Mouse (Mus musculus): ENCODE data around the gene Ddx19b. TPM values are rescaled to one million over a fixed set of nuclear protein-coding genes. Genes with fewer than 3 reads are reported as not detected.

The Ddx19b gene
- polyA plus RNA-seq, 1 experiment from 2014 or later, result 7.4 TPM

DNA sequence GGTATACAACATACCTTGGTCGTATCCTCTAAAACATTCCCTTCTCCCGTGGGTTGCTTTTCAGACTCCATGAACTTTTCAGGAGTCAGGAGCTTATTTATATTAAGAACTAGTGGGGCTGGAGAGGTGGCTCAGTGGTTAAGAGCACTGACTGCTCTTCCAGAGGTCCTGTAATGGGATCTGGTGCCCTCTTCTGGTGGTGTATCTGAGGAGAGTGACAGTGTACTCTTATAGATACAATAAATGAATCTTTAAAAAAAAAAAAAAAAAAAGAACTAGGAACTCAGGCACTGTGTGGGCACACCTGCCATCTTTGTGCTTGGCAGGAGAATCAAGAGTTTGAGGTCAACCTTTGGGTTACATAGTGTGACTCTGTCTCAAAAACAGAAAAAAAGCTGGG, 17.1 kb upstream of the Ddx19b start:
- no peaks in the 10 kb centered on the region for H3K9me3 ChIP-seq (ENCODE audit: control insufficient read depth, low read length)
- no peaks in the 10 kb centered on the region for H3K4me1 ChIP-seq (ENCODE audit: control insufficient read depth, insufficient read depth, low read length)
- H3K4me2 ChIP-seq (ENCODE audit: low read depth), result no peak overlapping the region
- 97% methylated on average over 2 of the region's 2 CpGs for WGBS
- DNase-seq (ENCODE audit: low spot score), result no peak
- H3K4me3 ChIP-seq (ENCODE audit: low read depth, low read length), result no peak overlapping the region
- H3K27me3 ChIP-seq (ENCODE audit: control insufficient read depth, insufficient read depth, low read length), result no peaks in the 10 kb centered on the region
- no peak overlapping the region for H3K9ac ChIP-seq (ENCODE audit: low read length)
- ATAC-seq (ENCODE audit: insufficient read depth, low FRiP score, low TSS enrichment), result no peak
- peaks cover 48% of the 10 kb centered on the region for H3K36me3 ChIP-seq (ENCODE audit: control insufficient read depth, insufficient read depth, low read length)
- H3K27ac ChIP-seq (ENCODE audit: low read depth, low read length), result no peak overlapping the region

DNA sequence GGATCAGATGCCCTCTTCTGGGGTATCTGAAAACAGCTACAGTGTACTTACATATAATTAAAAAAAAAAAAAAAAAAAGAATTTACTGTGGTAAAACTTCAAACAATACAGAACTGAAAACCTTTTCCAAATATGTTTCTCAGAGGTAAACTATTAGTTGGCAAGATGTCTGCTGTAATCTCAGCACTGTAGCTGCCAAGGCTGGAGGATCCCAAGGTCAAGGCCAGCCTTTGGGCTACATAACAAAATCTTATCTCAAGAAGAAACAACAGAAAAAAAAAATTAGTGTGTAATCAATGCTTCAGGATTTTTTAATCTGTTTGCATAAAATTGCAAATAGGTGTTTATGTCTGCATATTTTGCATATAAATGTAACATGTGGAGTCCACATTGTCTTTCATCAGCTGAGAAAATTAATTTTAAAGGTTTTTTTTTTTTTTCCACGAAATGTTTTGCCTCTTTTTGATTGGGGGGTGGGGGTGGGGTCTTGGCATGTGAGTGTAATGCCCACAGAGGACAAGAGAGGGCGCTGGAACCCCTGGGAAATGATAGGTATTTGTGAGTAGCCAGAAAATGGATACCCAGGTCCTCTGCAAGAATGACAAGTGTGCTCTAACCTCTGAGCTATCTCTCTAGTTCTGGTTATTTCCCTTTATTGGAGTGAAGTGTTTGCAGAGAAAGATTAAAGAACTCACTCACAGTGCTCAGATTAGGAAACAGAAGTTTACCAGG, 12.6 kb upstream of the Ddx19b start:
- peaks cover 47% of the 10 kb centered on the region for H3K36me3 ChIP-seq (ENCODE audit: control insufficient read depth, insufficient read depth, low read length)
- no peak for ATAC-seq (ENCODE audit: insufficient read depth, low FRiP score, low TSS enrichment)
- DNase-seq (ENCODE audit: low spot score), result no peak
- H3K27ac ChIP-seq (ENCODE audit: low read depth, low read length), result no peak overlapping the region
- H3K9ac ChIP-seq (ENCODE audit: low read length), result no peak overlapping the region
- no peaks in the 10 kb centered on the region for H3K27me3 ChIP-seq (ENCODE audit: control insufficient read depth, insufficient read depth, low read length)
- no peaks in the 10 kb centered on the region for H3K9me3 ChIP-seq (ENCODE audit: control insufficient read depth, low read length)
- no peak overlapping the region for H3K4me2 ChIP-seq (ENCODE audit: low read depth)
- 50% methylated on average over 2 of the region's 2 CpGs for WGBS
- H3K4me1 ChIP-seq (ENCODE audit: control insufficient read depth, insufficient read depth, low read length), result no peaks in the 10 kb centered on the region
- H3K4me3 ChIP-seq (ENCODE audit: low read depth, low read length), result no peak overlapping the region

DNA sequence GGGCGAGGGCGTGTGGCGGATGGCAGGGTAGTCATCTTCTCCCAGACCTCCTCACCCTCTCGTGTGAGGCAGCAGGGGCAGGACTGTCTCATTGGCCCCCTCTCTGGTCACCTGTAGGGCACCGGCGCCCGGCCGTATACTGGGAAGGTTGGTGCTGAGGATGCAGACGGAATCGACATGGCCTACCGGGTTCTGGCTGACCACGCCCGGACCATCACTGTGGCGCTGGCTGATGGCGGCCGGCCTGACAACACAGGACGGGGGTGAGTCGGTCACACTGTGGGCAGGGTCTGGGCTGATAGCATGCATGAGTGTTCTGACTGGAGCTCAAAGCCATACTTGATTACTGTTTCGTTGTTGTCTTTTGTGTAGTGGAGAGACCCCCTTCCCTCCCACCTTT, 11.0 kb upstream of the Ddx19b start:
- 97% methylated on average over 19 of the region's 19 CpGs for WGBS
- H3K4me3 ChIP-seq (ENCODE audit: low read depth, low read length), result no peak overlapping the region
- DNase-seq (ENCODE audit: low spot score) (no peak), ATAC-seq (ENCODE audit: insufficient read depth, low FRiP score, low TSS enrichment) (no peak)
- no peak overlapping the region for H3K4me2 ChIP-seq (ENCODE audit: low read depth)
- H3K27me3 ChIP-seq (ENCODE audit: control insufficient read depth, insufficient read depth, low read length), result no peaks in the 10 kb centered on the region
- no peaks in the 10 kb centered on the region for H3K9me3 ChIP-seq (ENCODE audit: control insufficient read depth, low read length)
- no peaks in the 10 kb centered on the region for H3K4me1 ChIP-seq (ENCODE audit: control insufficient read depth, insufficient read depth, low read length)
- peaks cover 50% of the 10 kb centered on the region for H3K36me3 ChIP-seq (ENCODE audit: control insufficient read depth, insufficient read depth, low read length)
- H3K9ac ChIP-seq (ENCODE audit: low read length), result no peak overlapping the region
- no peak overlapping the region for H3K27ac ChIP-seq (ENCODE audit: low read depth, low read length)

DNA sequence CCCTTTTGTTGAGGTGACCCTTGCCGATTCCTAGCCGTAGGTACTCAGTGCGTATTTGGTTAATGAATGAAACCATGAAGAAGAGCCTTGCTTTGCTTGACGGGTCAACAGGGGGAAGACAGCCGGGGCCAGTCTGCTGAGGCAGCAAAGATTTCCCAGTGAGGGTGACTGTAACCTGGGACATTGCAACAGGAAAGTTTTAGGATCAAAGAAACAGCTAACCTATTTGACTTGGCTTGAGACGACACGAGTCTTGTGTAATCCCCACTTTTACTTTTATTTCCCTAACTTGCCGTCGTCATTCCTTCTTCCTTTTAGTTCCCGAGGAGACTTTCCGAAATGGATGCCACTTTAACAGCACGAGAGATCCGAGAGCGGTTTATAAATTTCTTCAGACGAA, 5.0 kb upstream of the Ddx19b start:
- Histone ChIP-seq H3K4me3 (ENCODE audit: low read depth, low read length) (no peak overlapping the region), H3K27ac (ENCODE audit: low read depth, low read length) (no peak overlapping the region), H3K4me1 (ENCODE audit: control insufficient read depth, insufficient read depth, low read length) (peaks cover 11% of the 10 kb centered on the region), H3K36me3 (ENCODE audit: control insufficient read depth, insufficient read depth, low read length) (peaks cover 17% of the 10 kb centered on the region), H3K9me3 (ENCODE audit: control insufficient read depth, low read length) (no peaks in the 10 kb centered on the region), H3K27me3 (ENCODE audit: control insufficient read depth, insufficient read depth, low read length) (no peaks in the 10 kb centered on the region), H3K4me2 (ENCODE audit: low read depth) (no peak overlapping the region), H3K9ac (ENCODE audit: low read length) (no peak overlapping the region)
- ATAC-seq (ENCODE audit: insufficient read depth, low FRiP score, low TSS enrichment) (no peak), DNase-seq (ENCODE audit: low spot score) (no peak)
- WGBS, result 95% methylated on average over 15 of the region's 15 CpGs

DNA sequence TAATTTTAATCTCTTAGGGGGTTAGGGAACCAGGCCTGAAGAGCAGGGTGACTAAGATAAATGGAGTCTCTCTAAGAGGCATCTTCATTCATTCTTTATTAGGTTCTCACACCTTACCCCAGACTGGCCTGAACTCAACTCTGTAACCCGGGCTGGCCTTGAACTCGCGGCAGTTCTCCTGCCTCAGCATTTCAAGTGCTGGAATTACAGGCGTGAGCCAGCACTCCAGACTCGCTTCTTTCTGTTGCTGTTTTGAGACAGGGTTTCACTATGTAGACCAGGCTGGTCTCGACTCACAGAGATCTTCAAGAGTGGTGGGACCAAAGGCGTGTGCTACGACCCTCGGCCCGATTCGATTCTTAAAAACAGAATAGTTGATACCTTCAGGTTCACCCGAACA, 2.7 kb upstream of the Ddx19b start:
- peaks cover 11% of the 10 kb centered on the region for H3K4me1 ChIP-seq (ENCODE audit: control insufficient read depth, insufficient read depth, low read length)
- DNase-seq (ENCODE audit: low spot score), result peak; percentile 56
- H3K4me2 ChIP-seq (ENCODE audit: low read depth), result peak overlapping the region; percentile 71
- WGBS, result 20% methylated on average over 12 of the region's 12 CpGs
- peak; percentile 18 for ATAC-seq (ENCODE audit: insufficient read depth, low FRiP score, low TSS enrichment)
- H3K36me3 ChIP-seq (ENCODE audit: control insufficient read depth, insufficient read depth, low read length), result peaks cover 9% of the 10 kb centered on the region
- peak overlapping the region; percentile 74 for H3K9ac ChIP-seq (ENCODE audit: low read length)
- peak overlapping the region; percentile 69 for H3K4me3 ChIP-seq (ENCODE audit: low read depth, low read length)
- H3K27ac ChIP-seq (ENCODE audit: low read depth, low read length), result no peak overlapping the region
- H3K9me3 ChIP-seq (ENCODE audit: control insufficient read depth, low read length), result no peaks in the 10 kb centered on the region
- H3K27me3 ChIP-seq (ENCODE audit: control insufficient read depth, insufficient read depth, low read length), result no peaks in the 10 kb centered on the region

DNA sequence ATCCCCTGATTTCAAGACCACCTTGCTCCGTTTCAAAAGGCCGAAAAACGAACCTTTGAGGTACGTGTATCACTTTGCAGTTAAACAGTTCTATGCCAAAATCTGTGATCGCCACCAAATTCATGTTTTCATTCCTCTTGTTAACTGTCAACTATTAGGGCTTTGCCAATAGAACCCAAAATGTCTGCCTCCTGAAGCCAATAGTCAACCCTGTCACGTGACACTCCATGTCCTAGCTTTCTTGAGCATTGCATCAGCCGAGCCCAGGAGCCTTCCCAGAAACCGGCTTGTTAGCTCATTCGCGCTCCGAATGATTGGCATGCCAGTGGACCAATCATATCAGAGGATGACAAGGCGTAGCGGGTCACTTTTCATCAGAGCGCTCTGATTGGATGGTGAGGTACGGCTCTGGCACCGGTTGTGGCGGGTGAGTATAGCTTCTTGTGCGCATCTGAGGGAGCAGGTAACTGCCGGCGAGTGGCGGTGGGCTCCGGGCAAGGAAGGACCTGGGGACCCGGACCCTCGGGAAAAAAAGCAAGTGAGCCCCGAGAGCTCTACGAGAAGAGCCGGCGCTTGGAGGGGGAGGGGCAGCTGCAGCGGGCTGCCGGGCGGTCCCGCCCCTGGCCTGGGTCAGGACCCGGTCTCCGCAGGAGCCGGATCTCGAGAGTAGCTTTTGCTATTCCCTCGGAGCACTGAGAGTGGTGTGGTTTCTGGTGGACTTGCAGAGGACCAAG, 2.1 kb upstream of the Ddx19b start:
- H3K9me3 ChIP-seq (ENCODE audit: control insufficient read depth, low read length), result no peaks in the 10 kb centered on the region
- no peaks in the 10 kb centered on the region for H3K27me3 ChIP-seq (ENCODE audit: control insufficient read depth, insufficient read depth, low read length)
- H3K36me3 ChIP-seq (ENCODE audit: control insufficient read depth, insufficient read depth, low read length), result 0 out of 2 replicates have a peak, but pooled peaks cover 3% of the 10 kb centered on the region
- ATAC-seq (ENCODE audit: insufficient read depth, low FRiP score, low TSS enrichment), result peak; percentile 100
- H3K9ac ChIP-seq (ENCODE audit: low read length), result peak overlapping the region; percentile 74
- H3K4me1 ChIP-seq (ENCODE audit: control insufficient read depth, insufficient read depth, low read length), result peaks cover 11% of the 10 kb centered on the region
- peak overlapping the region; percentile 69 for H3K4me3 ChIP-seq (ENCODE audit: low read depth, low read length)
- H3K4me2 ChIP-seq (ENCODE audit: low read depth), result peak overlapping the region; percentile 71
- 6% methylated on average over 37 of the region's 37 CpGs for WGBS
- peak; percentile 95 for DNase-seq (ENCODE audit: low spot score)
- peak overlapping the region; percentile 72 for H3K27ac ChIP-seq (ENCODE audit: low read depth, low read length)

DNA sequence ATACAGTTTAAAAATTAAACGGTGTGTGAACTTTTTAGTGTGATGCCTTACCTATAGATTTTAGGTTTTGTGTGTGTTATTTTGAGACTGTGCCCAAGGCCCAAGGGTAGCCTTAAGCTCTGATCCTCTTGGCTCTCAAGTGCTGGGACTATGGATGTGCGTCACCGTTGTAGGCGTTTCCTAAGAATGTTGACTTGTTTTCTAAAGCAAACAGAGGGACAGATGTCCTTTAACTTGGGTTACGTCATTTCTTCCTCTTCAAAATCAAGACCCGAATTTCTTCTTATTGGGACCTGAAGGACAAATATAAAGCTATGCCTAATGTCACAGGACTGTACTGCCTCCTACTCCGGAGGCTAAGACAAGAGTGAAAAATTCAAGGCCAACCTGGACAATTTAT, 1.4 kb upstream of the Ddx19b start, which contains the start of gene Aars:
Aars (plus strand) TSS at position 229 of the 400 bp plus-strand sequence.
- H3K27ac ChIP-seq (ENCODE audit: low read depth, low read length), result peak within 1 kb of the TSS; percentile 72
- H3K27me3 ChIP-seq (ENCODE audit: control insufficient read depth, insufficient read depth, low read length), result no peaks in the 10 kb centered on the region
- WGBS, result 94% methylated on average over 7 of the region's 7 CpGs
- peak within 1 kb of the TSS; percentile 71 for H3K4me2 ChIP-seq (ENCODE audit: low read depth)
- ATAC-seq (ENCODE audit: insufficient read depth, low FRiP score, low TSS enrichment) (no peak), DNase-seq (ENCODE audit: low spot score) (no peak)
- 0 out of 2 replicates have a peak, but pooled peaks cover 3% of the 10 kb centered on the region for H3K36me3 ChIP-seq (ENCODE audit: control insufficient read depth, insufficient read depth, low read length)
- H3K9me3 ChIP-seq (ENCODE audit: control insufficient read depth, low read length), result no peaks in the 10 kb centered on the region
- peaks cover 11% of the 10 kb centered on the region for H3K4me1 ChIP-seq (ENCODE audit: control insufficient read depth, insufficient read depth, low read length)
- peak within 1 kb of the TSS; percentile 69 for H3K4me3 ChIP-seq (ENCODE audit: low read depth, low read length)
- H3K9ac ChIP-seq (ENCODE audit: low read length), result peak within 1 kb of the TSS; percentile 74

DNA sequence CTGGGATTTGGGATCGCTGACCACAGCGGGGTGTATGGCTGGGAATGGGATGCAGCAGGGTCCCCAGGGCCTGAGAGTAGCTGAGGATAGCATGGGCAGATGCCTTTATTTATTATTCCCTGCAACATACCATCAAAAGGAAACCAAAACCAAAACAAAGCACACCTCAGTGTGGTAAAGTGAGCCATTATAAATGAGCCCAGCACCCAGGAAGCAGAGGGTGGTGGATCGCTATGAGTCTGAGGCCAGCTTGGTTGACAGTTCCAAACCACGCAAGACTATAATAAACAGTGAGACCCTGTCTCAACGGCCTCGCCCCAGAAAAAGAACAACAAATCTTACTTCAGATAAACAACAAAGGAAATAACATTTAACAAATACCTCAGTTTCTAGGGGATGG, 1.5 kb downstream of the Ddx19b start:
- DNase-seq (ENCODE audit: low spot score) (no peak), ATAC-seq (ENCODE audit: insufficient read depth, low FRiP score, low TSS enrichment) (no peak)
- H3K4me3 ChIP-seq (ENCODE audit: low read depth, low read length), result no peak overlapping the region
- H3K4me2 ChIP-seq (ENCODE audit: low read depth), result no peak overlapping the region
- no peaks in the 10 kb centered on the region for H3K36me3 ChIP-seq (ENCODE audit: control insufficient read depth, insufficient read depth, low read length)
- no peaks in the 10 kb centered on the region for H3K9me3 ChIP-seq (ENCODE audit: control insufficient read depth, low read length)
- H3K9ac ChIP-seq (ENCODE audit: low read length), result no peak overlapping the region
- 86% methylated on average over 6 of the region's 6 CpGs for WGBS
- peaks cover 7% of the 10 kb centered on the region for H3K4me1 ChIP-seq (ENCODE audit: control insufficient read depth, insufficient read depth, low read length)
- no peak overlapping the region for H3K27ac ChIP-seq (ENCODE audit: low read depth, low read length)
- H3K27me3 ChIP-seq (ENCODE audit: control insufficient read depth, insufficient read depth, low read length), result no peaks in the 10 kb centered on the region

DNA sequence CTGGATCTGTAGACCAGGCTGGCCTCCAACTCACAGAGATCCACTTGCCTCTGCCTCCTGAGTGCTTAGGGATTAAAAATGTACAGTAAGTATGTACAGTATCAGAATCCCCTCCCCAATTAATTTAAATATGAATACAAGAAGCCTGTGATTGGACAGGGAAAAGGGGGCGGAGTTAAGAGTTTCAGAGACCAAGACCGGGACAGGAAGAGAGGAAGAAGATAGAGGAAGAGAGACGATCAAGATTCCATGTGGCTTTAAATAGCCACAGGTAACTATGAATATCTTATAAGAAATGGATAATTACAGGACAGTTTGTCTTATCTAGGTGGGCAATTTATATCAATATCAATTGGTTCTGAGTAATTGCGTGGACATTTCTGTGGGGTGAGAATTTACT, 2.0 kb downstream of the Ddx19b start:
- no peak overlapping the region for H3K4me2 ChIP-seq (ENCODE audit: low read depth)
- no peak overlapping the region for H3K4me3 ChIP-seq (ENCODE audit: low read depth, low read length)
- H3K27ac ChIP-seq (ENCODE audit: low read depth, low read length), result no peak overlapping the region
- no peak overlapping the region for H3K9ac ChIP-seq (ENCODE audit: low read length)
- peaks cover 3% of the 10 kb centered on the region for H3K4me1 ChIP-seq (ENCODE audit: control insufficient read depth, insufficient read depth, low read length)
- H3K27me3 ChIP-seq (ENCODE audit: control insufficient read depth, insufficient read depth, low read length), result no peaks in the 10 kb centered on the region
- no peak for DNase-seq (ENCODE audit: low spot score)
- 50% methylated on average over 4 of the region's 4 CpGs for WGBS
- H3K9me3 ChIP-seq (ENCODE audit: control insufficient read depth, low read length), result no peaks in the 10 kb centered on the region
- ATAC-seq (ENCODE audit: insufficient read depth, low FRiP score, low TSS enrichment), result no peak
- H3K36me3 ChIP-seq (ENCODE audit: control insufficient read depth, insufficient read depth, low read length), result no peaks in the 10 kb centered on the region
